Mouse (Mus musculus) MEL (cell line): ENCODE measurements at regions not wholly inside any gene's neighbourhood (a gene's known extent, or its start where the extent isn't known, plus 50 kb on each side); places are given as distances from the start of the nearest gene placed in this dataset.

Source experiments
- DNase-seq: peaks from one replicate; pipeline ENCODE4 v3.0.0; 2011; ENCODE audit warnings: low read depth, low spot score
- H3K27ac ChIP-seq: 2 replicates; pipeline ENCODE4 v1.5.1; 2012; ENCODE audit warnings: low read depth, mild to moderate bottlenecking, control low read depth, low read length, moderate library complexity; ENCODE audit not compliant: control insufficient read depth
- H3K27me3 ChIP-seq, 2 experiments: fragments of 150-350 bp in 1 of 2; sonication (generic) in 1 of 2; 2 replicates each; pipeline ENCODE4 v1.6.1; 2012; ENCODE audit warnings: low read length in 2 of 2, mild to moderate bottlenecking in 2 of 2, improper control_type of control experiment in 1 of 2, moderate library complexity in 1 of 2; ENCODE audit not compliant: insufficient read depth in 2 of 2, control insufficient read depth in 1 of 2
- H3K36me3 ChIP-seq, 2 experiments: 2 replicates each; pipeline ENCODE4 v1.6.1; 2012 to 2014; ENCODE audit warnings: low read length in 2 of 2, improper control_type of control experiment in 1 of 2, inconsistent platforms in 1 of 2, mild to moderate bottlenecking in 1 of 2; ENCODE audit not compliant: insufficient read depth in 2 of 2, control insufficient read depth in 1 of 2
- H3K4me1 ChIP-seq, 2 experiments: fragments of 150-350 bp in 1 of 2; sonication (generic) in 1 of 2; 2 replicates each; pipeline ENCODE4 v1.6.1; 2012; ENCODE audit warnings: low read length in 2 of 2, improper control_type of control experiment in 1 of 2, mild to moderate bottlenecking in 1 of 2; ENCODE audit not compliant: insufficient read depth in 2 of 2, control insufficient read depth in 1 of 2
- H3K4me3 ChIP-seq, 2 experiments: fragments of 150-350 bp in 1 of 2; sonication (generic) in 1 of 2; 2 replicates each; pipeline ENCODE4 v1.5.1; 2012; ENCODE audit warnings: low read depth in 2 of 2, low read length in 2 of 2, mild to moderate bottlenecking in 2 of 2, moderate library complexity in 2 of 2, control low read depth in 1 of 2, improper control_type of control experiment in 1 of 2; ENCODE audit not compliant: control insufficient read depth in 1 of 2, insufficient read depth in 1 of 2
- H3K79me2 ChIP-seq: 2 replicates; pipeline ENCODE4 v1.6.1; 2012; ENCODE audit warnings: mild to moderate bottlenecking, low read length, moderate library complexity; ENCODE audit not compliant: control insufficient read depth, poor library complexity, insufficient read depth
- H3K9ac ChIP-seq: 2 replicates; pipeline ENCODE4 v1.6.1; 2012; ENCODE audit warnings: low read depth, mild to moderate bottlenecking, control low read depth, low read length, moderate library complexity; ENCODE audit not compliant: control insufficient read depth, poor library complexity, severe bottlenecking
- H3K9me3 ChIP-seq: fragments of 150-350 bp; sonication (generic); replicated peaks from 2 replicates; pipeline ENCODE4 v1.6.1; 2012; ENCODE audit warnings: mild to moderate bottlenecking, low read length, improper control_type of control experiment, moderate library complexity; ENCODE audit not compliant: insufficient read depth
- CHD1 ChIP-seq: IDR thresholded peaks from 2 replicates; pipeline ENCODE4 v1.6.1; 2012; ENCODE audit warnings: low read depth, mild to moderate bottlenecking, inconsistent platforms, low read length, improper control_type of control experiment
- CHD2 ChIP-seq: IDR thresholded peaks from 2 replicates; pipeline ENCODE4 v1.6.1; 2011; ENCODE audit warnings: low read length, improper control_type of control experiment
- CTCF ChIP-seq, 3 experiments: IDR thresholded peaks in 2 of 3; conservative IDR thresholded peaks in 1 of 3; 2 replicates each; pipeline ENCODE4 v1.5.1; 2011 to 2012; ENCODE audit warnings: low read length in 3 of 3, low read depth in 2 of 3, mild to moderate bottlenecking in 2 of 3, improper control_type of control experiment in 1 of 3, inconsistent platforms in 1 of 3, mixed read lengths in 1 of 3, moderate library complexity in 1 of 3; ENCODE audit not compliant: control insufficient read depth in 1 of 3, insufficient read depth in 1 of 3, poor library complexity in 1 of 3, severe bottlenecking in 1 of 3
- ELF1 ChIP-seq: IDR thresholded peaks from 2 replicates; pipeline ENCODE4 v1.6.1; 2014; ENCODE audit warnings: low read depth, mild to moderate bottlenecking, inconsistent platforms, low read length, improper control_type of control experiment, moderate library complexity
- GABPA ChIP-seq: IDR thresholded peaks from 2 replicates; pipeline ENCODE4 v1.6.1; 2012; ENCODE audit warnings: low read depth, mild to moderate bottlenecking, inconsistent platforms, low read length, improper control_type of control experiment, moderate library complexity
- GATA1 ChIP-seq: IDR thresholded peaks from 2 replicates; pipeline ENCODE4 v1.6.1; 2011; ENCODE audit warnings: low read depth, low read length, improper control_type of control experiment
- JUND ChIP-seq: IDR thresholded peaks from 2 replicates; pipeline ENCODE4 v1.6.1; 2011; ENCODE audit warnings: low read depth, mild to moderate bottlenecking, improper control_type of control experiment, low read length
- MAFK ChIP-seq: IDR thresholded peaks from 2 replicates; pipeline ENCODE4 v1.6.1; 2011; ENCODE audit warnings: low read depth, mild to moderate bottlenecking, low read length, improper control_type of control experiment, borderline replicate concordance
- MAZ ChIP-seq: IDR thresholded peaks from 2 replicates; pipeline ENCODE4 v1.6.1; 2012; ENCODE audit warnings: low read depth, mild to moderate bottlenecking, inconsistent platforms, low read length, improper control_type of control experiment
- MYB ChIP-seq: IDR thresholded peaks from 2 replicates; pipeline ENCODE4 v1.6.1; 2011; ENCODE audit warnings: mild to moderate bottlenecking, low read depth, low read length, improper control_type of control experiment
- NELFE ChIP-seq: IDR thresholded peaks from 2 replicates; pipeline ENCODE4 v1.6.1; 2011; ENCODE audit warnings: low read depth, low read length, improper control_type of control experiment
- NRF1 ChIP-seq: IDR thresholded peaks from 2 replicates; pipeline ENCODE4 v1.6.1; 2014; ENCODE audit warnings: low read depth, mild to moderate bottlenecking, inconsistent platforms, low read length, improper control_type of control experiment, moderate library complexity; ENCODE audit not compliant: poor library complexity, insufficient read depth, severe bottlenecking
- POLR2A ChIP-seq, 2 experiments: IDR thresholded peaks; 2 replicates each; pipeline ENCODE4 v1.6.1; 2011 to 2012; ENCODE audit warnings: low read length in 2 of 2, mild to moderate bottlenecking in 2 of 2, control low read depth in 1 of 2, improper control_type of control experiment in 1 of 2, low read depth in 1 of 2, moderate library complexity in 1 of 2; ENCODE audit not compliant: control insufficient read depth in 1 of 2, insufficient read depth in 1 of 2, poor library complexity in 1 of 2
- RCOR1 ChIP-seq: IDR thresholded peaks from 2 replicates; pipeline ENCODE4 v1.6.1; 2012; ENCODE audit warnings: low read depth, mild to moderate bottlenecking, inconsistent platforms, low read length, improper control_type of control experiment
- SIN3A ChIP-seq: IDR thresholded peaks from 2 replicates; pipeline ENCODE4 v1.6.1; 2012; ENCODE audit warnings: low read length, improper control_type of control experiment, inconsistent platforms
- SMC3 ChIP-seq: IDR thresholded peaks from 2 replicates; pipeline ENCODE4 v1.6.1; 2011; ENCODE audit warnings: low read depth, low read length, improper control_type of control experiment
- TAL1 ChIP-seq: IDR thresholded peaks from 2 replicates; pipeline ENCODE4 v1.6.1; 2012; ENCODE audit warnings: mild to moderate bottlenecking, inconsistent platforms, low read length, moderate library complexity, mixed read lengths
- TBP ChIP-seq: IDR thresholded peaks from 2 replicates; pipeline ENCODE4 v1.8.0; 2011; ENCODE audit warnings: low read depth, low read length, improper control_type of control experiment
- TCF12 ChIP-seq: IDR thresholded peaks from 2 replicates; pipeline ENCODE4 v1.6.1; 2014; ENCODE audit warnings: low read depth, mild to moderate bottlenecking, inconsistent platforms, low read length, improper control_type of control experiment, moderate library complexity
- UBTF ChIP-seq: IDR thresholded peaks from 2 replicates; pipeline ENCODE4 v1.6.1; 2012; ENCODE audit warnings: low read depth, mild to moderate bottlenecking, inconsistent platforms, low read length, improper control_type of control experiment, moderate library complexity, borderline replicate concordance; ENCODE audit not compliant: insufficient read depth
- USF2 ChIP-seq, 2 experiments: IDR thresholded peaks; 2 replicates each; pipeline ENCODE4 v1.6.1; 2011 to 2012; ENCODE audit warnings: improper control_type of control experiment in 2 of 2, low read length in 2 of 2, borderline replicate concordance in 1 of 2, inconsistent platforms in 1 of 2, low read depth in 1 of 2, mild to moderate bottlenecking in 1 of 2; ENCODE audit not compliant: insufficient read depth in 1 of 2
- ZKSCAN1 ChIP-seq: IDR thresholded peaks from 2 replicates; pipeline ENCODE4 v1.6.1; 2012; ENCODE audit warnings: low read depth, mild to moderate bottlenecking, inconsistent platforms, low read length, improper control_type of control experiment, moderate library complexity
- ZMIZ1 ChIP-seq: IDR thresholded peaks from 2 replicates; pipeline ENCODE4 v1.6.1; 2012; ENCODE audit warnings: low read depth, mild to moderate bottlenecking, inconsistent platforms, low read length, improper control_type of control experiment, moderate library complexity

DNA sequence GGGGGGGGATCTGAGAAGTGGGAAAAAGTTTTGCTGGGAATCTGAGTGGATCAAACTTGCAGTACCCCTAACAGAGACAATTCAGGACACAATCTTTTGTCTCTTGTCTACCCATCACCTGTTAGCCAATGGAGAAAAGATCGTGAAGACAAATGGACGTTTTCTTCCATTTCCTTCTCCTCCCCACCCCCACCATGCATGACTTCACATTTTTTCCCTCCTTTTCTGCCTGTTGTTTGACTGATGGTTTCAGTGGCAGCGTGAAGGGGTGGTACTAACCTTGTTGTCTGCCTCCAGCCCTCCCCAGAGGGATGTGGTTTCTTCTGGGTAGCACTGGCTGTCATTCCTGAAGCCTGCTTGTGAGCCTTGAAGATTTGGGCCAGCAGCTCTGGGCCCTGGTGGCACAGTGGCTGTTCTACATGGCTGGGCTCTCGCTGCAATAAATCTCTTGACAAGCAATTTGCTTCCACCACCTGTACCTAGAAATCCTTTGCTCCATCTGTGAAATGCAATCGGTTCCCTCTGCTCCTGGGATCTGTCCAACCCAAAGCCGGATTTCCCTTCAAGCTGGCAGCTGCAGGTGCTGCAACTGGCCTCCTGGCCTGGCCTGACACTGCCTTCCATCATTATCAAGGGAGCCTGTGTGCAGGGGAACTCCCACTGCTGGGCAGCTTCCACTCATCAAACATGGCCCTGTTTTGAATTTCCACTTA lies 69.8 kb upstream of the Sash1 start:
- Histone ChIP-seq H3K27ac (no peak overlapping the region), H3K79me2 (no peaks in the 10 kb centered on the region), H3K9me3 (no peaks in the 10 kb centered on the region), H3K27me3 (no peaks in the 10 kb centered on the region), H3K9ac (no peak overlapping the region), H3K36me3 (no peaks in the 10 kb centered on the region), H3K4me3 (no peak overlapping the region), H3K4me1 (no peaks in the 10 kb centered on the region)
- no peak for DNase-seq
- no peak for TF ChIP-seq MAFK
- no peak for TF ChIP-seq ELF1
- no peak for TF ChIP-seq SMC3
- TF ChIP-seq NELFE = no peak
- TF ChIP-seq CHD1 = no peak
- no peak for TF ChIP-seq JUND
- TF ChIP-seq SIN3A = no peak
- no peak for TF ChIP-seq MAZ
- no peak for TF ChIP-seq TBP
- TF ChIP-seq CHD2 = no peak
- no peak for TF ChIP-seq POLR2A (IDR thresholded peaks at IDR 0.05; ENCODE audit: control insufficient read depth in 1 of 2, insufficient read depth in 1 of 2, low read depth in 1 of 2, low read length in 2 of 2, poor library complexity in 1 of 2)
- TF ChIP-seq GABPA = no peak
- no peak for TF ChIP-seq MYB
- TF ChIP-seq NRF1 = no peak
- TF ChIP-seq GATA1 = no peak
- no peak for TF ChIP-seq TAL1
- TF ChIP-seq ZKSCAN1 = no peak
- TF ChIP-seq ZMIZ1 = no peak
- TF ChIP-seq CTCF (IDR thresholded peaks at IDR 0.05 in 2 of 3, conservative IDR thresholded peaks at IDR 0.05 in 1 of 3; ENCODE audit: control insufficient read depth in 1 of 3, insufficient read depth in 1 of 3, low read depth in 2 of 3, low read length in 3 of 3, poor library complexity in 1 of 3, severe bottlenecking in 1 of 3) = no peak
- TF ChIP-seq UBTF = no peak

DNA sequence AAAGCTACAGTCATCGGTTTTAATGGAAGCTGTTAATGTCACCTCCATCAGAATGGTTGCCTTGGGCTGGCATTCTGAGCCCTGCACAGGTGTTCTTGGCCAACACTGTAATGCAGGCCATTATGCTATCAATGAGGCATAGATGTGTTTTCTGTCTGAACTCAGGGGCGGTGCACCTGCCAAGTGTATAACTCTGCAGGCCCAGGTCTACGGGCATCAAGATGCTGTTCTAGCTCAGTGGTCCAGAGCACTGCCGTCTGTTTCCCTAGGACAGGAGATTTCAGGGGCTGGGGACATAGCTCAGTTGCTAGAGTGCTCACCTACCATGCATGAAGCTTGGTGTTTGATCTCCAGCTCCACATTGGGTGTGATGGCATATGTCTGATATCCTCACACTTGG lies 68.1 kb upstream of the Sash1 start:
- Histone ChIP-seq H3K9me3 (no peaks in the 10 kb centered on the region), H3K4me1 (no peaks in the 10 kb centered on the region), H3K27me3 (no peaks in the 10 kb centered on the region), H3K4me3 (no peak overlapping the region), H3K27ac (no peak overlapping the region), H3K9ac (no peak overlapping the region), H3K79me2 (no peaks in the 10 kb centered on the region), H3K36me3 (no peaks in the 10 kb centered on the region)
- DNase-seq = no peak
- no peak for TF ChIP-seq RCOR1
- no peak for TF ChIP-seq ZMIZ1
- no peak for TF ChIP-seq TCF12
- TF ChIP-seq CTCF (IDR thresholded peaks at IDR 0.05 in 2 of 3, conservative IDR thresholded peaks at IDR 0.05 in 1 of 3; ENCODE audit: control insufficient read depth in 1 of 3, insufficient read depth in 1 of 3, low read depth in 2 of 3, low read length in 3 of 3, poor library complexity in 1 of 3, severe bottlenecking in 1 of 3) = no peak
- TF ChIP-seq NELFE = no peak
- TF ChIP-seq USF2 (IDR thresholded peaks at IDR 0.05; ENCODE audit: borderline replicate concordance in 1 of 2, insufficient read depth in 1 of 2, low read depth in 1 of 2, low read length in 2 of 2) = no peak
- TF ChIP-seq ZKSCAN1 = no peak
